Mouse (Mus musculus) midbrain, postnatal 0 days (tissue): ENCODE data around the gene Kif20b. TPM values are rescaled to one million over a fixed set of nuclear protein-coding genes. Genes with fewer than 3 reads are reported as not detected.
A peak's percentile ranks its signal among the peaks of the same experiment; 100 is the strongest.

Source experiments
- ATAC-seq: fragments of 200-750 bp; cut with Nextera tagmentation; 2 replicates; pipeline ENCODE4 v1.8.0; 2017; ENCODE audit warnings: moderate number of reproducible peaks, mild to moderate bottlenecking, moderate TSS enrichment, moderate library complexity; ENCODE audit not compliant: low FRiP score
- DNase-seq: peaks from one replicate; pipeline ENCODE4 v3.0.0-alpha.2; 2015; ENCODE audit warnings: low spot score
- H3K27ac ChIP-seq: fragments of 300-500 bp; sonication (generic); 2 replicates; pipeline ENCODE4 v1.5.1; 2014; ENCODE audit warnings: low read depth, mild to moderate bottlenecking, low read length, mixed read lengths
- H3K27me3 ChIP-seq: fragments of 300-500 bp; sonication (generic); 2 replicates; pipeline ENCODE4 v1.6.1; 2014; ENCODE audit warnings: low read length, control low read depth, mixed read lengths; ENCODE audit not compliant: insufficient read depth
- H3K36me3 ChIP-seq: fragments of 300-500 bp; sonication (generic); 2 replicates; pipeline ENCODE4 v1.6.1; 2014; ENCODE audit warnings: low read length, control low read depth, mixed read lengths; ENCODE audit not compliant: insufficient read depth
- H3K4me1 ChIP-seq: fragments of 300-500 bp; sonication (generic); 2 replicates; pipeline ENCODE4 v1.6.1; 2014; ENCODE audit warnings: mild to moderate bottlenecking, control low read depth, antibody characterized with exemption, low read length, mixed read lengths; ENCODE audit not compliant: insufficient read depth
- H3K4me2 ChIP-seq: fragments of 300-500 bp; sonication (generic); 2 replicates; pipeline ENCODE4 v1.6.1; 2014; ENCODE audit warnings: low read depth, mild to moderate bottlenecking, low read length, mixed read lengths; ENCODE audit not compliant: poor library complexity, severe bottlenecking
- H3K4me3 ChIP-seq: fragments of 300-500 bp; sonication (generic); 2 replicates; pipeline ENCODE4 v1.5.1; 2014; ENCODE audit warnings: low read depth, mild to moderate bottlenecking, low read length, moderate library complexity
- H3K9ac ChIP-seq: fragments of 300-500 bp; sonication (generic); replicated peaks from 2 replicates; pipeline ENCODE4 v1.6.1; 2014; ENCODE audit warnings: mild to moderate bottlenecking, low read length, moderate library complexity, mixed read lengths; ENCODE audit not compliant: poor library complexity, severe bottlenecking
- H3K9me3 ChIP-seq: fragments of 300-500 bp; sonication (generic); 2 replicates; pipeline ENCODE4 v1.6.1; 2016; ENCODE audit warnings: low read length, control low read depth
- CTCF ChIP-seq: IDR thresholded peaks from 2 replicates; pipeline ENCODE4 v1.5.1; 2016; ENCODE audit warnings: antibody characterized with exemption, mild to moderate bottlenecking
- whole genome bisulfite sequencing: fragments of 180-500 bp; shearing (Covaris S2); extraction: QIAGEN DNeasy Blood & Tissue Kit; methylation state at CpG from one replicate; pipeline ENCODE4 v1.1.7; 2014; 5-methylcytosine and 5-hydroxymethylcytosine counted together
- polyA plus RNA-seq: library from polyadenylated mRNA; unstranded; fragments of >200 nt; fragmentation: Nextera tagmentation; extraction: Ambion mirVana; gene quantifications from 2 replicates; pipeline ENCODE4 v1.2.1, GENCODE M21; 2015
- total RNA-seq: library from RNA; depleted of rRNA; stranded (reverse); fragments of >200 nt; gene quantifications from 2 replicates; pipeline ENCODE4 v1.2.3, GENCODE M21; 2014

Kif20b gene
- total and polyA plus RNA-seq, 2 experiments from 2014 or later = 3.9 to 11.3 TPM

DNA sequence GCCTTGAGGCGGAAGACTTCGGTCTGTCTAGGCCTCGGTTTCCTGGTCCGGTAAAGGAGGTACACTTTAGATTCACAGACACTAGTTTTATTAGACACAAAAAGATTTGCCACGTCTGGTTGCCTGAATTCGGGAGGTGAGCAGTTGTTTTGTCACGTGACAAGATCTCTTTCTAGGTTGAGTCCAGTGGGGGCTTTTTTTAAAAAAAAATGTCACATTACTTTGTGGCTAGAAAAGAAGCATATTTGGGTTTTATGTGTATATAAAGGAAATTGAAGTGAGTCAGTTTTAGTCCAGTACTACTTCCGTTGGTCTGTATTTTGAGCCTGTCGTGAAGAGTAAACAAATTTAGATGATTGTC is 422 bp downstream of the Kif20b start:
- Histone ChIP-seq H3K36me3 (no peaks in the 10 kb centered on the region), H3K9me3 (no peaks in the 10 kb centered on the region), H3K27me3 (no peaks in the 10 kb centered on the region), H3K9ac (peak overlapping the region; percentile 50), H3K4me2 (peak overlapping the region; percentile 75), H3K4me3 (peak overlapping the region; percentile 79), H3K4me1 (no peaks in the 10 kb centered on the region), H3K27ac (no peak overlapping the region)
- ATAC-seq = no peak
- no peak for DNase-seq
- TF ChIP-seq CTCF = no peak
- 1% methylated on average over 9 of the region's 9 CpGs for WGBS

DNA sequence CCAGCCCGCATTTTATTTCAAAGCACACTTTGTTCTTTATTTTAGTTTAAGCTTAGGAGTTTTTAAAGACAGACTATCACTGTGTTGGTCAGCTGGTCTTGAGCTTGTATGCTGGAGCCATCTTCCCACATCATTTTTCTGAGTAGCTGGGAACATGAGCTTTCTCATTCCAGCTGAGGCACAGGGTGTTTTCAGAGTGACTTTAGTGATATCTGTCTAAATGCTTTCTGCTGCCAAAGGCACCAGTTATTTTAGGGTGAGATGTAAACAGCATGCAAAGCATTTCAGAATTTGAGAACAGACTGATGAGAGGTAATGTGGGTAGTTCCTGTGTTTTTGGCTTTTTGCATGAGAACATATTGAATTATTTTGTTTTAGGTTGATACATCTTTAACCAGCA is 25.0 kb downstream of the Kif20b start:
- Histone ChIP-seq H3K27ac (no peak overlapping the region), H3K4me1 (no peaks in the 10 kb centered on the region), H3K36me3 (0 out of 2 replicates have a peak, but pooled peaks cover 2% of the 10 kb centered on the region), H3K4me2 (no peak overlapping the region), H3K4me3 (no peak overlapping the region), H3K9ac (no peak overlapping the region), H3K27me3 (no peaks in the 10 kb centered on the region), H3K9me3 (no peaks in the 10 kb centered on the region)
- DNase-seq (no peak), ATAC-seq (no peak)
- WGBS = 93% methylated on average over 1 of the region's 1 CpGs
- TF ChIP-seq CTCF = no peak

DNA sequence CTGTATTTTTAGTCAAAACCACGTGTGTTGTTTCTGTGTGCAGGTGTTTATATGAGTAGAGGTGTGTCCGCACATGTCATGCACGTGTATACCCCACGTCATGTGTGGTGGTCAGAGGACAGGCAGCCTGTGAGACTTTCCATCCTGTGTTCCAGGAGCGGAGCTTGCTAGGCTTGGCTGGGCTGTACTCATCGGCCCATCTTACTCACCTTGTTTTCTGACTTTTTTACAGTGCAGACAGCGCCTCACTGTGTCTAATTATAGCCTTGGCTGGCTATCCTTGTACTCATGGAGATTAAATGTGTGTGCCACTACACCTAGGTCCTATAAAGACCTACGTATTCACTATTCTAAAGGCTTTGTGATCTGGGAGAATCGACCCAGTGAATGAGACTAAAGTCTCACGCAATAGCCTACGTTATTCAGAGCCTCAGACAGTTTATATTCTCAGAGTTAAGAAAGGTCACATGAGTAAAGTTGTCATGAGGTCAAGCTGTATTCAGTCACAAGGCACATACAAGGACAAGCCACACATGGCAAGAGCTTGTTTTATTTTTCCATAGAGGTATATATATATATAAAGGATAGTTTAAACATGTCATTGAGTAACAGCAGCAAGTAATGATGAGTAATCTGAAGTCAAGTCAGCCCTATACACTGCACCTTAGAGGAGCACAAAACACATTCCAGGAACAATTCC is 31.8 kb downstream of the Kif20b start:
- ATAC-seq (no peak), DNase-seq (no peak)
- H3K4me2 ChIP-seq = no peak overlapping the region
- H3K4me3 ChIP-seq = no peak overlapping the region
- no peak overlapping the region for H3K27ac ChIP-seq
- H3K36me3 ChIP-seq = 0 out of 2 replicates have a peak, but pooled peaks cover 2% of the 10 kb centered on the region
- H3K9me3 ChIP-seq = no peaks in the 10 kb centered on the region
- no peak overlapping the region for H3K9ac ChIP-seq
- WGBS = 91% methylated on average over 11 of the region's 11 CpGs
- no peaks in the 10 kb centered on the region for H3K27me3 ChIP-seq
- no peaks in the 10 kb centered on the region for H3K4me1 ChIP-seq
- no peak for TF ChIP-seq CTCF

DNA sequence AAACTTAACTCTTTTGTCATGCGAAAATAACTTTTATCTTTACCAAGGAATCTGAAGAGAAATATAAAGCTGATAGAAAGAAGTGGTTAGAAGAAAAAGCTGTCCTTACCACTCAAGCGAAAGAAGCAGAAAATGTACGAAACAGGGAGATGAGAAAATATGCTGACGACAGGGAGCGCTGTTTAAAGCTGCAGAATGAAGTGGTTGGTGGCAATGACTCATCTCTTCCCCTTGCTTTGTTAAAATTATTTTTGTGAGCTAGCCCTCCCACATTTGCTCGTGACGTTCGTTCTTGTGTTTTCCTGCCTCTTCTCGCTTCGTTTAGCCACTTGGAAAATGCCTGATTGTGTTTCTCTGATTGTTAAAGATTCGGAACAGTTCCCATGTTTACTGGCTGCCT is 37.2 kb downstream of the Kif20b start:
- H3K36me3 ChIP-seq = no peaks in the 10 kb centered on the region
- TF ChIP-seq CTCF = no peak
- no peak overlapping the region for H3K4me3 ChIP-seq
- H3K4me1 ChIP-seq = no peaks in the 10 kb centered on the region
- no peak overlapping the region for H3K9ac ChIP-seq
- H3K4me2 ChIP-seq = no peak overlapping the region
- H3K27me3 ChIP-seq = no peaks in the 10 kb centered on the region
- H3K9me3 ChIP-seq = no peaks in the 10 kb centered on the region
- ATAC-seq = no peak
- no peak for DNase-seq
- no peak overlapping the region for H3K27ac ChIP-seq
- WGBS = 92% methylated on average over 11 of the region's 11 CpGs

DNA sequence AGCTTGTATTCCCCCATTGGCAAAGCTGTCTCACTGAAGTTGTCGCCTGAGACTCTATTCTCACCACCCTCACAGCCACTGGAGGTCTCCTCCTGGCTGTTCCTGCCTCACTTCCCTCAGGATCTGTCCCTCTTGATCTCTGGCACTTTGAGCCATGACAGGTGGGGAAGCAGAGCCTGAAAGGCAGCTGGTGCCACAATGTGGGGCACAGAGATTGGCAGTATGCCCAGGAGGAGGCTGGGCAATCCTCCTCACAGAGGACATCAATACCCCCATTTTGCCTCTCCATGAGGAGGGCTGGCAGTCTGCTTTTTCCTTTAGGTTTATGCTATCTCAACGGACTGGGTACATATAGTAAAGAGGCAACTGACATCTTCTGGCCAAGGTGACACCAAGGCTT is 62.6 kb downstream of the Kif20b start:
- Histone ChIP-seq H3K27ac (no peak overlapping the region), H3K4me2 (no peak overlapping the region), H3K9me3 (no peaks in the 10 kb centered on the region), H3K36me3 (no peaks in the 10 kb centered on the region), H3K4me1 (no peaks in the 10 kb centered on the region), H3K4me3 (no peak overlapping the region), H3K27me3 (no peaks in the 10 kb centered on the region), H3K9ac (no peak overlapping the region)
- 66% methylated on average over 2 of the region's 2 CpGs for WGBS
- DNase-seq (peak; percentile 56), ATAC-seq (no peak)
- no peak for TF ChIP-seq CTCF

DNA sequence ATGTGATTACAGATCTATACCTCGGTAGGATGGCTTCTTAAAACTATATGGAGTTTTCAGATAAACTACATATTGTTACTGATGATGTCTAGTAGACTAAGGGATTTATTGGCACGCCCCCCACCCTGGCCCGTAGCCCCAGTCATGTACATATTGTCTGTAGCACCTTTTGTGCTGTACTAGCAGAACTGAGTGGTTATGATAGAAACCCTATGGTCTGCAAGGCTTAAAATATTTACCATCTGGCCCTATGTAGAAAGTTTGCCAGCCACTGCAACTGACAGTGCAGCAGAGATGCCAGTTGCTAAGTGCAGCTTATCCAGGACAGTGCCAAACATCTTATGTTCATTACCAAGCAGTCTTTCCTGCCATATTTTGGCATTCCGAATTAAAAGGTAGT is 68.3 kb downstream of the Kif20b start:
- no peak for ATAC-seq
- Histone ChIP-seq H3K9me3 (no peaks in the 10 kb centered on the region), H3K4me3 (no peak overlapping the region), H3K27me3 (no peaks in the 10 kb centered on the region), H3K4me1 (no peaks in the 10 kb centered on the region), H3K9ac (no peak overlapping the region), H3K4me2 (no peak overlapping the region), H3K36me3 (no peaks in the 10 kb centered on the region), H3K27ac (no peak overlapping the region)
- no peak for TF ChIP-seq CTCF
- no peak for DNase-seq
- 82% methylated on average over 4 of the region's 4 CpGs for WGBS
